Mouse (Mus musculus) limb, embryonic 12.5 days (tissue): ENCODE measurements around the gene Timm23. TPM values are rescaled to one million over a fixed set of nuclear protein-coding genes. Genes with fewer than 3 reads are reported as not detected.

Source experiments
- ATAC-seq: fragments of 200-750 bp; cut with Nextera tagmentation; 2 replicates; pipeline ENCODE4 v1.8.0; 2017; ENCODE audit warnings: low read depth, moderate TSS enrichment; ENCODE audit not compliant: insufficient number of reproducible peaks, insufficient read depth, low FRiP score, low TSS enrichment
- H3K27ac ChIP-seq: fragments of 300-500 bp; sonication (generic); 2 replicates; pipeline ENCODE4 v1.5.1; 2016; ENCODE audit warnings: mild to moderate bottlenecking, moderate library complexity
- H3K27me3 ChIP-seq: fragments of 300-500 bp; sonication (generic); 2 replicates; pipeline ENCODE4 v1.6.1; 2016; ENCODE audit warnings: mild to moderate bottlenecking, moderate library complexity
- H3K36me3 ChIP-seq: fragments of 300-500 bp; sonication (generic); 2 replicates; pipeline ENCODE4 v1.6.1; 2016; ENCODE audit warnings: mild to moderate bottlenecking, moderate library complexity
- H3K4me1 ChIP-seq: fragments of 300-500 bp; sonication (generic); replicated peaks from 2 replicates; pipeline ENCODE4 v1.6.1; 2016
- H3K4me2 ChIP-seq: fragments of 300-500 bp; sonication (generic); 2 replicates; pipeline ENCODE4 v1.6.1; 2016; ENCODE audit warnings: mild to moderate bottlenecking, moderate library complexity
- H3K4me3 ChIP-seq: fragments of 300-500 bp; sonication (generic); replicated peaks from 2 replicates; pipeline ENCODE4 v1.5.1; 2016; ENCODE audit warnings: mild to moderate bottlenecking
- H3K9ac ChIP-seq: fragments of 300-500 bp; sonication (generic); replicated peaks from 2 replicates; pipeline ENCODE4 v1.6.1; 2016; ENCODE audit warnings: mild to moderate bottlenecking, moderate library complexity
- H3K9me3 ChIP-seq: fragments of 300-500 bp; sonication (generic); 2 replicates; pipeline ENCODE4 v1.6.1; 2016; ENCODE audit warnings: mild to moderate bottlenecking, moderate library complexity
- WGBS: fragments of 180-500 bp; shearing (Covaris S2); methylation state at CpG from one replicate; pipeline ENCODE4 v1.1.7; 2016; 5-methylcytosine and 5-hydroxymethylcytosine counted together
- polyA plus RNA-seq: library from polyadenylated mRNA; unstranded; fragments of >200 nt; fragmentation: Nextera tagmentation; extraction: Ambion mirVana; gene quantifications from 2 replicates; pipeline ENCODE4 v1.2.1, GENCODE M21; 2016

Timm23 gene
- polyA plus RNA-seq, 1 experiment from 2014 or later: 281 TPM

GRCm38 (mm10) chr14:32164173-32165051, 37.3 kb downstream of the Timm23 start:
- H3K4me1 ChIP-seq: peaks cover 26% of the 10 kb centered on the region
- no peak overlapping the region for H3K27ac ChIP-seq
- H3K36me3 ChIP-seq: 0 out of 2 replicates have a peak, but pooled peaks cover 5% of the 10 kb centered on the region
- H3K4me3 ChIP-seq: no peak overlapping the region
- H3K27me3 ChIP-seq: no peaks in the 10 kb centered on the region
- H3K9me3 ChIP-seq: no peaks in the 10 kb centered on the region
- 53% methylated on average over 8 of the region's 8 CpGs for WGBS
- H3K9ac ChIP-seq: no peak overlapping the region
- no peak for ATAC-seq
- peak overlapping the region; percentile 95 for H3K4me2 ChIP-seq

- H3K4me3 ChIP-seq: no peak overlapping the region
- no peaks in the 10 kb centered on the region for H3K9me3 ChIP-seq
- no peak for ATAC-seq
- H3K4me2 ChIP-seq: no peak overlapping the region
- H3K27me3 ChIP-seq: no peaks in the 10 kb centered on the region
- peaks cover 31% of the 10 kb centered on the region for H3K4me1 ChIP-seq
- WGBS: 90% methylated on average over 11 of the region's 11 CpGs
- no peak overlapping the region for H3K27ac ChIP-seq
- 0 out of 2 replicates have a peak, but pooled peaks cover 5% of the 10 kb centered on the region for H3K36me3 ChIP-seq
- no peak overlapping the region for H3K9ac ChIP-seq
These were observed 38.4 kb downstream of the Timm23 start for GRCm38 (mm10) chr14:32163203-32163888.

GRCm38 (mm10) chr14:32162231-32162630, 39.5 kb downstream of the Timm23 start:
- Histone ChIP-seq H3K4me3 (no peak overlapping the region), H3K9me3 (no peaks in the 10 kb centered on the region), H3K36me3 (0 out of 2 replicates have a peak, but pooled peaks cover 5% of the 10 kb centered on the region), H3K27ac (no peak overlapping the region), H3K9ac (no peak overlapping the region), H3K4me1 (peaks cover 31% of the 10 kb centered on the region), H3K27me3 (no peaks in the 10 kb centered on the region), H3K4me2 (no peak overlapping the region)
- WGBS: 87% methylated on average over 5 of the region's 5 CpGs
- ATAC-seq: no peak

GRCm38 (mm10) chr14:32161090-32161885, 40.4 kb downstream of the Timm23 start:
- Histone ChIP-seq H3K9me3 (no peaks in the 10 kb centered on the region), H3K4me3 (peak overlapping the region; percentile 79), H3K9ac (peak overlapping the region; percentile 94; the same call in 1 of the 2 replicates), H3K4me1 (peaks cover 31% of the 10 kb centered on the region), H3K27me3 (no peaks in the 10 kb centered on the region), H3K4me2 (peak overlapping the region; percentile 79), H3K36me3 (0 out of 2 replicates have a peak, but pooled peaks cover 5% of the 10 kb centered on the region), H3K27ac (no peak overlapping the region)
- WGBS: 87% methylated on average over 12 of the region's 12 CpGs
- no peak for ATAC-seq

DNA sequence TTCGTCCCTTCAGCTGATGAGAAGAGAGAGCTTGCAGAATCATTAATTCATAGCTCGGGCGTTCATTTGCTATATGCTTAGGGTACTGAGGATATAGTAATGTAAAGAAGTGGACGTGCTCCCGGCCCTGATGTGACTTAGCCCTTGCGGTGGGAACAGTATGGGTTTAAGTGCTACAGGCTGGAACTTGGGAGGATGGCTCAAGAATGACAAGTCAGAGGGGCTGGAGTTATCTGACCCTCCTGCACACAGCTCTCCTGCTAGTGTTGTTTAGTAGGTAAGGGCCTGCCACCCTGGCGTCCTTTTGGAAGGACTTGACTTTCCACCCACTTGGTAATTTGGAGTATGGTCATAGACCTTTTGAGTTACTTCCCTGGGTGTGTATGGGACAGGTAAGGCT, 41.1 kb downstream of the Timm23 start:
- 41% methylated on average over 7 of the region's 7 CpGs for WGBS
- ATAC-seq: no peak
- H3K27ac ChIP-seq: no peak overlapping the region
- H3K27me3 ChIP-seq: no peaks in the 10 kb centered on the region
- H3K4me2 ChIP-seq: peak overlapping the region; percentile 79
- H3K9ac ChIP-seq: peak overlapping the region; percentile 94
- 0 out of 2 replicates have a peak, but pooled peaks cover 5% of the 10 kb centered on the region for H3K36me3 ChIP-seq
- peaks cover 27% of the 10 kb centered on the region for H3K4me1 ChIP-seq
- H3K4me3 ChIP-seq: peak overlapping the region; percentile 79
- no peaks in the 10 kb centered on the region for H3K9me3 ChIP-seq

DNA sequence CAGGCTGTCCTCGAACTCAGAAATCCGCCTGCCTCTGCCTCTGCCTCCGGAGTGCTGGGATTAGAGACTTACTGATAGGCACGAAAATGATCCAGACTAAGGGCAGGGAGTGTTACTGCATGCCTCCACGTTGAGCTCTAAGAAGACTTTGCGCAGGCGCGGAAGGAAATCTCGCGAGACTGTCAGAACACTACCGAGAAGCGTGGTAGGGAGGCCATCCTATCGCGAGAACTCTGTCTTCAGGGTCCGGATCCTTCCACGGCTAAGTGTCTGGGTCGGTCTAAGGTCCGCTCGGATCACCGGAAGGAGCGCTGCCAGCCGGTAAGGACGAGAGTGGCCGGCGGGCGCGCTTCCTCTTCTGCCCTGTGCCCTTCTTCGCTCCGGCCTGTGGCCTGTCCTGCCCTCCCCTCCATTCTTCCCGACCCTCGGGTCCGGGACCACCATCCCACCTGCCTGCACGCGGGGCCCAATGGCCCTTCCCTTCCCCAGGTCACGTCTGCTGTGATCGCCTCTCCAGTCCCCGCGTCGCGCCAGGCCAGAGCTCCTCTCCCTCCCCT, 41.9 kb downstream of the Timm23 start, which contains the start of gene Ncoa4:
Gene Ncoa4 (plus strand): TSS at position 176 of the 557 bp plus-strand sequence.
- H3K4me1 ChIP-seq: peaks cover 21% of the 10 kb centered on the region
- H3K9me3 ChIP-seq: no peaks in the 10 kb centered on the region
- H3K27me3 ChIP-seq: no peaks in the 10 kb centered on the region
- H3K36me3 ChIP-seq: 0 out of 2 replicates have a peak, but pooled peaks cover 5% of the 10 kb centered on the region
- ATAC-seq: peak; percentile 92
- under 1% methylated on average over 40 of the region's 40 CpGs for WGBS
- H3K4me3 ChIP-seq: peak within 1 kb of the TSS; percentile 79
- peak within 1 kb of the TSS; percentile 94 for H3K9ac ChIP-seq
- H3K27ac ChIP-seq: peak within 1 kb of the TSS; percentile 78
- peak within 1 kb of the TSS; percentile 79 for H3K4me2 ChIP-seq

DNA sequence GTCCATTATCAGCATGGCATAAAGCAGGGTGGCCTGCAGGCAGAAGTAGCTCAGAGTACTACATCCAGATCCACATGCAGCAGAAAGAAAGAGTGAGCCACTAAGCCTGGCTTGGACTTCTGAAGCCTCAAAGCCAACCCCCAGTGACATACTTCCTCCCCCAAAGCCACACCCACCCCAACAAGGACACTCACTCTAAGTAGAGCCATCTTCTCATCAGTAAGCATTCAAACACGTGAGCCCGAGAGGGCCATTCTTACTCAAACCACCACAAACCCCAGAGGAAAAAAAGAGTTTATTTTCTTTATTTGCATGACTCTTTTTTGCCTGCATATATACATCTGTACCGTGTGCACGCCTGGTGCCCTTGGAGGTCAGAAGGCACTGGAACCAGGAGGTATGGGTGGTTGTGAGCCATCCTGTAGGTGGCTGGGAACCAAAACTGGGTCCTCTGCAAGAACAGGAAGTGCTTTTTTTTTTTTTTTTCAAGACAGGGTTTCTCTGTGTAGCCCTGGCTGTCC, 42.5 kb downstream of the Timm23 start:
- Histone ChIP-seq H3K36me3 (0 out of 2 replicates have a peak, but pooled peaks cover 5% of the 10 kb centered on the region), H3K4me2 (peak overlapping the region; percentile 79), H3K4me1 (peaks cover 20% of the 10 kb centered on the region), H3K4me3 (peak overlapping the region; percentile 79), H3K27me3 (no peaks in the 10 kb centered on the region), H3K9me3 (no peaks in the 10 kb centered on the region), H3K9ac (peak overlapping the region; percentile 94; the same call in 1 of the 2 replicates), H3K27ac (no peak overlapping the region)
- 46% methylated on average over 4 of the region's 4 CpGs for WGBS
- ATAC-seq: peak; percentile 44

GRCm38 (mm10) chr14:32154758-32155157, 46.9 kb downstream of the Timm23 start:
- Histone ChIP-seq H3K4me1 (peaks cover 5% of the 10 kb centered on the region), H3K4me2 (no peak overlapping the region), H3K4me3 (no peak overlapping the region), H3K36me3 (no peaks in the 10 kb centered on the region), H3K9me3 (no peaks in the 10 kb centered on the region), H3K27me3 (no peaks in the 10 kb centered on the region), H3K9ac (no peak overlapping the region), H3K27ac (no peak overlapping the region)
- WGBS: 85% methylated on average over 6 of the region's 6 CpGs
- ATAC-seq: no peak

- no peaks in the 10 kb centered on the region for H3K36me3 ChIP-seq
- H3K4me2 ChIP-seq: no peak overlapping the region
- no peak overlapping the region for H3K27ac ChIP-seq
- no peak overlapping the region for H3K9ac ChIP-seq
- WGBS: 96% methylated on average over 2 of the region's 2 CpGs
- peaks cover 3% of the 10 kb centered on the region; the same call in 1 of the 2 replicates for H3K9me3 ChIP-seq
- H3K27me3 ChIP-seq: no peaks in the 10 kb centered on the region
- ATAC-seq: no peak
- H3K4me1 ChIP-seq: no peaks in the 10 kb centered on the region
- no peak overlapping the region for H3K4me3 ChIP-seq
These were observed 48.5 kb downstream of the Timm23 start for GRCm38 (mm10) chr14:32153156-32153555.

- no peak overlapping the region for H3K27ac ChIP-seq
- ATAC-seq: no peak
- 91% methylated on average over 18 of the region's 18 CpGs for WGBS
- peaks cover 7% of the 10 kb centered on the region; the same call in 1 of the 2 replicates for H3K9me3 ChIP-seq
- H3K4me2 ChIP-seq: no peak overlapping the region
- H3K27me3 ChIP-seq: no peaks in the 10 kb centered on the region
- no peak overlapping the region for H3K9ac ChIP-seq
- H3K36me3 ChIP-seq: no peaks in the 10 kb centered on the region
- no peak overlapping the region for H3K4me3 ChIP-seq
- no peaks in the 10 kb centered on the region for H3K4me1 ChIP-seq
These were observed 49.3 kb downstream of the Timm23 start for GRCm38 (mm10) chr14:32152243-32152965.
